Mouse (Mus musculus) granulocyte monocyte progenitor cell, adult 5-6 weeks (primary cell): ENCODE measurements at regions not wholly inside any gene's neighbourhood (a gene's known extent, or its start where the extent isn't known, plus 50 kb on each side); places are given as distances from the start of the nearest gene placed in this dataset.
"Not testable (repeated sequence)": the region's sequence is repeated elsewhere in the genome, so short reads cannot be mapped to it uniquely, and the experiment has no call there.

Source experiments
- ATAC-seq: replicated peaks from 2 replicates; pipeline ENCODE4 v1.8.0; 2016; ENCODE audit warnings: mild to moderate bottlenecking, moderate TSS enrichment, inconsistent platforms; ENCODE audit not compliant: poor library complexity, severe bottlenecking

DNA sequence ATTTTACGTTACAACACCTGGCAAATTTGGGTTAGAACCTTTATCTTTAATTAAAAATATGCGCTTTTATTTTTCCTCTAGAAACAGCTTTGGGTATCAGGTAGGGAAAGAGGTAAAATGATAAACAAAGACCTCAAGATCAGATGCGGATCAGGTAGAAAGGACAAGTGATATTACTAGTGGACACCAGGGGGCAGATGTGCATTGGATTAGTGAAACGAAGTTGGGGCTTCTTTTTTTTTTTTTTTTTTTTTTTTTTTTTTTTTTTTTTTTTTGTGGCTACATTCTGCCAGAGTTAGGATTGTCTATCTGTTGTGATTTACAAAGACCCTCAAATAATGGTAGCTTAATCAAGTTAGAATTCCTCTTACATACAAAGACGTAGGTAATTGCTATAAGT is 153.8 kb downstream of the Cd109 start:
- ATAC-seq = 0 out of 2 replicates have a peak, but pooled peaks have one; percentile 42

DNA sequence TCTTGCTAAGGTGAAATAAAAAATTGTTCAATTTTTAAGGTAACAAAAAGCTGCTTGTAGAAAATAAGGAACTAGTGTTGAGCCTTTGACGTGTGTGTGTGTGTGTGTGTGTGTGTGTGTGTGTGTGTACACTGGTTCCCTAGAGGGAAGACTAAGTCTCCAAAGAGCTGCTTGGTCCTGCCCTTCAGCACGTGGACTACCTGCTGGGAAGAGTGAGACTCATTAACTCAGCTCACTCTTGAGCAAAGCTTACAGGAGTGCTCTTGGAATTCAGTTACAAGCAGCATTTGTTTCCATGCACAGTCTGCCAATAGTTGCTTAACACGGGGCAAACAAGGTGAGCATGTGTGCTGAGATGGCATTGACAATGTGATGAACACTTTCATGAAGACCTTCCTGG is 158.6 kb downstream of the Cd109 start:
- ATAC-seq = no peak

DNA sequence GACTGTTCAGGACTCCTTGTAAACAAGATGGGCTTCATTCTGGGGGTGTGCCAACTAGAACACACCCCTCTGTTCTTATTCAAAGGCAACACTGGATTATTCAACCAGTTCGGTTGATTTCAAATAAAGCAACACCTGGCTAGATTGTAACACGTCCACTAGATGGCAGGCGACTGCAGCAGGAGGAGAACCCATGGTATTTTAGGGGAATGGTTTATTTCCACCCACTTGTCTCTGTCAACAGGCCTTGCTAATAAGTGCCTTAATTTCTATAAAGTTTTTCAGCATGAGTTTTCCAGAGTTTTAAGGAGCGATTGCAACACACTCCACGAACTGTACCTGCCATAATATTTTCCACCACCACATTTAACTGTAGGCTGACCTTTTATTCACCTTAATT is 160.1 kb downstream of the Cd109 start:
- ATAC-seq = peak; percentile 46; the same call in 1 of the 2 replicates

DNA sequence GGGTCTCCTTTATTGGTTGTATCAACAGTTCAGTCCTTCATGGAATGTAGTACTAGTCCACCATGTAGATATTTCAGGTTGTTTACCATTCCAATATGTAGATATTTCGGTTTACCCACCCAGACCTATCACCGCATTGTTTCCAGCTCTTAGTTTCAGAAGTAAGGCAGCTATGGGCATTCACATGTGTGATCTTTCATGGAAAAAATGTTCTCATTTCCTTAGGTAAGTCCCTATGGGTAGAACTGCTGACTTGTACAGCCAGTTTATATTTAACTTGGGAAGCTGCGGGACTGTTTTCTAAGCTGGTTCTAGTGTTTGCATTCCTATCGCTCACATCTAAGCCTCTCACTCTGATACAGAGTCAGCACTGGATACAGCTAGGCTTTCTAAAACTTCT is 165.2 kb downstream of the Cd109 start:
- ATAC-seq = no peak

DNA sequence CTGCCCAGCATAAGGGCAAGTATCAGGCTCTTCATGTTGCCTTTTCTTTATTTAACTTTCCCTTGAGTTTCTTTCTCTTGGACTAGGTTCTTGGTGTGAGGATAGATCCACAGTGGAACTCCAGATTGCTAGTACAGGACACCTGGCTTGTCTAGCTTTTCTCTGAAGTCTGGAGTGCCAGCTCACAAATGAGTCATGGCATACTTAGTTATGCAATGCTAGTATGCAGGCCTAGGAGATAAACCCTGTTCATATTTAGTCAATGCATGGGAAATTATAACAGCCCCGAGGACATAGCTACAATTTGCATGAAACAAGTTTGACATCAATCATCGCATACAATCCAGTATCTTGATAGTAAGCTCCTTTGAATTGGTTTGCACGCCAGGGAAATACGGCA is 167.0 kb downstream of the Cd109 start:
- no peak for ATAC-seq

DNA sequence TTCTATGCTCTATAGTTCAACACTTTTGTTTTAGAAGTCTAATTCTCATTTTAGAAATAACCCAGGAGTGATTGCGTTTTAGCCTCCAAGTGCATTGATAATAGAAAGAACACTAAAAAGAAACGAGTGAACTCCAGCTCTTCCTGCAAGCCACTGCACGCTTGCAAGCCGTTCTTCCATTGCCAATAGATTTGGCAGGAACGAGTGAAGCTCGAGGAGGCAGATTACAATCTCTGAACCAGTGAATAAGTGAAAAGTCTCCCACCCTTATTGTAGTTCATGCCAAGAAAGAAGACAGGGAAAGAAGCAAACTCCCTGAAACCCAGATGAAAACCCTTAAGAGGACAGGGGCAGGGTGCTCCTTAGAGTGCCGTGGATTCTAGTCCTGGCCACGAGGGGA is 167.5 kb downstream of the Cd109 start:
- no peak for ATAC-seq

DNA sequence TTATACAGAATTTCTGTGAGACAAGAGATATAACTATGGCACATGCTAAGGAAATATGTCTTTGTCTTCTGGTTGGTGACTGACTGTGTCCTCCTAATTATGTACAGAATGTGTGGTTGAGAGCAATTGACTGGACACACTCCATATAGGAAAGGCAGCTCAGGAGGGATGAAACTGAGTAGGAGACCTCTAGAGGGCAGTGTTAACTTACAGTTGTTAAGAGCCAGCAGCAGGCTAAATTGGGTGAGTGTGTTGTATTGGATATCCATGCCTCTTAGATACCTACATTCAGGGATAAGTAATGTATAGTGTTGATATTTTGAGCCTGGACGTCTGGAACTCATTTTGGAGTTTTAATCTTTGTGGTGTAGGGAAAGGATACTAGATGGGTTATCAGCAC is 172.5 kb downstream of the Cd109 start:
- peak; percentile 56; the same call in 1 of the 2 replicates for ATAC-seq

DNA sequence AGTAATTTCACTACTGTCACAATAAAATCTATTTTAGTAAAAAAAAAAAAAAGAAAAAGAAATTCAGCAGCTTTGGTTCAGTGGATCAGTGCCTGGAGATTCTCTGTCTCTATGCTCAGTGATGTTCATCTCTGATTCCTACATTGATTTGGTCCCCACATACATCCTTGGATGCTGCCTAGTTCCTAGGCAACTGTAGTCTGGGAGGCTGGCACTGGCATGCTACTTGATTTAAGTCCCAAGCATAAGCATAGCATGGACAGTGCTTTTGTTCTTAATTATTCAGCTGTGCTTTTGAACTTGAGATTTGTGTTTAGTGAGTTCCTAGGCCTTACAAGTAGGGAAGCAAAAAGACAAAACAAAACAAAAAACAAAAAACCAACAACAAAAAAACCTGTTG is 174.4 kb downstream of the Cd109 start:
- no peak for ATAC-seq

DNA sequence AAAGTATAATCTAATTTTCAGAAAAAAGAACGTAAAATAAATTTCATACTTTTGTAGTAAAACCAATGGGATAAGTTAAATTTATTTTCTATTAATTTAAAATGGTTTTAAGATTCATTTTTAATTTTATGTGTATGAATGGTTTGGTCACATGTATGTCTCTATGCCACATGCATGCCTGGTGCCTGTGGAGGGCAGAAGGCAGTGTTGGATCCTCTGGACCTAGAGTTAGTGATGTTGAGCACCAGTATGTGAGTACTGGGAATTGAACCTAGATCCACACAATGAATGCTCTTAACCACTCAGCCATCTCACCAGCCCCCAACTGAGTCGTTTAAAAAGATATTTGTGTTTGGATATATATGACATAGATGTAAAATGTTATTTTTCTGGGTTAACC is 174.8 kb downstream of the Cd109 start:
- no peak for ATAC-seq

DNA sequence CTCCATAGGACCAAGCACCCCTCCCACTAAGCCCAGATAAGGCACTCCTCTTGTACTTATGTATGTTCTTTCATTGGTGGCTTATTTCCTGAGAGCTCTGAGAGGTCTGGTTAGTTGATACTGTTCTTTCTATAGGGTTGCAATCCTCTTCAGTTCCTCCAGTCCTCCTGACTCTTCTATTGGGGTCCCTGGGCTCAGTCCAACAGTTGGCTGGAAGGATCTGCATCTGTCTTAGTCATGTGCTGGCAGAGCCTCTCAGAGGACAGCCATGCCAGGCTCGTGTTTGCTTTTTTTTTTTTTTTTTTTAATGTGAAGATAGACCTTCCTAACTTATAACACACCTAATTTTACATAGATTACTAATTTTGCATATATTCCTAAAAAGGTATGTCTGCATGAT is 180.5 kb downstream of the Cd109 start:
- no peak for ATAC-seq

DNA sequence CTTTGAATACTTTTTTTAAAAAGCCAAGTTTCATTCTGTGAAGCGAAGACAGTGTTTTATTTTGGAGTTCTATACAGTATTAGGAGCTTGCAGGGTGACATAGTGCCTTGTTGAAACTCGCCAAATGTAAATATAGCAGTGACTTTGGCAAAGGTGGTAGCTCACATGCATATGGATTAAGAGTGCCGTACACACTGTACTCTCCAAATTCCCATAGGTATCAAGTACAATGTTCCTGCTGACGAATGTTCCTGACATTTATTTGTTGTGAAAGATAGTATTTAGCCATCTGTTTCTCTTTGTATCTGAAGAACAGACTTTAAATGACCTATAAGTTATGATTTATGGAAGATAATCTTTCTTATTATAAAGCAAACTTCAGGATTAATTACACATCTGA is 201.9 kb downstream of the Cd109 start:
- no peak for ATAC-seq

DNA sequence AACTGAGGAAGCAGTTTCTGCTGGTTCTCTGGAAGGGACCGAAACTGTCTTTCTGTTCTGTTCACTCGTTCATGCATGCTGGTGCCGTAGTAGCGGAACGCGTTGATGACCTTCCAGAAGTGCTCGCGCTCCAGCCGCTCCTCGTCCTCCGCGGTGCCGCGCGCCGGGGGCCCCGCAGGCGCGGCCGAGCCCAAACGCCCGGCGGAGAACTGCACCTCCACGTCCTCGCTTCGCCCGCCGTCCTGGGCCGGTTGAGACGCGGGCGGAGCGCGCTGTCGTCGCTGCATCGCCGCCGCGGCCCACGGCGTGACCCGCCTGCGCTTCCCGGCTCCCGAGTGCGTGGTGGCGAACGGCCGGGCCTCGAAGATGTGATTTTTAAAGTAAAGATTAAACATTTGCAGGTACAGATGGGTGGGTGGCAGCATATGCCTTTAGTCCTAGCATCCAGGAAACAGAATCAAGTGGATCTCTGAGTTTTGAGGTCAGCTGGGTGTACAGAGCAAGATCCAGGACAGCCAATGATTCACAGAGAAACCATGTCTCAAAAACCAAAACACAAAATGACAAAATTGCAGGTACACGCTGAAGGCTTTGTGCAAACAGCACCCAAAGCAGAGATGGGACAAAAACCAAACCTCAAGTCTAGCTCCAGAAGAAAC is 206.3 kb downstream of the Cd109 start:
- ATAC-seq = peak; percentile 89

DNA sequence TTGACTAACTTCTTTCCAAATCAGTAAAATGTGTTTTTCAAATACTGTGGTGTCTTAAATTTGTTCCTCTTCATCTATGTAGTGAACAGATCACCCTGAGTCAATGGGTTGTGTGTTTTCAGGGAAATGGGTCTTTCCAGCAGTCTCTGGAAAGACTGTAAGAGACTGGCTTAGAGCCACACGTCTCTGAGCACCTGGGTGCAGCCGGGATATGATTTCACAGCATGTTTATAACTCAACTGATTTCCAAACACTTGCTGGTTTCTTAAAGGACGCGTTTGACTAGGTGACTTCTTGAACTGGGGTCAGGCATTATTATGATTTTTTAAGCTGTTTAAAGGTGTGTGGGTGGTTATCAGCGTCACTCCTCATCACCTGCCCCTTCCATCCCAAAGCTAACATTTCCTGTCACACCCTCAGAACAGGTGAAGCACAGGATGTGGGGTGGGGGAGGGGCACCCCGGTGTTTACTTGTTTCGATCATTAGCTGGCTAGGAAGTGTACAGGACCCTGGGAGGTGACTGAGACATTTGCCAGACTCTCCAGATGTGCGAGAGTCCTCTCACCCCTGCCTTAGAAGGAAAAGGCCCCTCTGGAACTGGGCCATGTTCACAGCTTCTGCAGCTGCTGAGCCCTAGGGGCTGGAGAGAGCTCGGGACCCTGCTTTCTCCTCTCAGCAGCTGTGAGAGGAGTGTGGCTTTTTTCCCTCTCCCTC is 229.8 kb downstream of the Cd109 start:
- no peak for ATAC-seq

DNA sequence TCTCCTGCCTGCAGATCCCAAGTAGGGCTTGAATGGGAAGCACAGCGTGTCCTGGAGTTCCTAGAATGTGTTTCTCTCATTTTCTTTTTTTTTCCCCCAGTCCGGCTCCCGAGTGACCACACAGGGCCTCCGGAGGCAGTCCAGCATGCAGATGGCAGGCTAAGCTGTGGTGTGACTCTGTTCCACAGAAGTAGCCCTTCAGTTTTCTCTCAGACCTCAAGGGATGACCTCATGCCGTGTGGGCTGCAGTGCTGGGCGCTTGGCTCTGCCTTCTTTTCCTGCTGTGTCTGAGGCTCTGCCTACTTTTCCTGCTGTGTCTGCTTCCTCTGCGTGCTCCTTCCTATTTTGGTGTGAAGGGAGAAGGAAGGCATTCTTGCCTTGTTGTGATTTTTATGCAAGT is 230.8 kb downstream of the Cd109 start:
- no peak for ATAC-seq

DNA sequence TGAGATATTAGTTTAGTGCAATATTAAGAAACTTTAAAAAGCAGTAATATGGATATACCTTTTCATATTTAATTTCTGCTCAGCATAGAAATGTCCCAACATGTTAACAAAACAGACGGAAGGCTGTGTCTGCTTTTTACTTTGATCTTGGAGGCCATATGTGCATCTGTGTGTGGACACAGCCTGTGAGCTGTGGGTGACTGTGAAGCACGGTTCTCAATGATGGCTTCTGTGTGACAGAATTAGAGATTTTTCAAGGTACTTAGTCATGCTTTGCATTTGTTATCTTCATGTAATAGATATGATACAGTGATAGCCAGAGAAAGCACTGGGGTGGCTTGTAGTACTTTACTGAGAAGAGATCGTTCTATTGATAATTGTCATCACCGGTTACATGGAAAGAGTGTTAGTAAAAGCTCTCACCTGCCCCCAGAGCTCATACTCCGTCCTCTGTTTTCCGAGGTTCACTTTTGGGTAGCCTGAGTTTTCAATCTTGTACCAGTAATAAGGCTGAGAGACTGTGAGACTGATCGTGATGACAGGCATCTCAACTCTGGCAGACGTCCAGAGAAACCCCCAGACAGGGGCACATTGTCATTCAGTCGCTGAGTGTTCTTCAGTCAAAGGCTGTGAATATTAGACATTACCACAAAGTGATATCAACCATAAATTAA is 232.7 kb downstream of the Cd109 start:
- ATAC-seq = no peak

DNA sequence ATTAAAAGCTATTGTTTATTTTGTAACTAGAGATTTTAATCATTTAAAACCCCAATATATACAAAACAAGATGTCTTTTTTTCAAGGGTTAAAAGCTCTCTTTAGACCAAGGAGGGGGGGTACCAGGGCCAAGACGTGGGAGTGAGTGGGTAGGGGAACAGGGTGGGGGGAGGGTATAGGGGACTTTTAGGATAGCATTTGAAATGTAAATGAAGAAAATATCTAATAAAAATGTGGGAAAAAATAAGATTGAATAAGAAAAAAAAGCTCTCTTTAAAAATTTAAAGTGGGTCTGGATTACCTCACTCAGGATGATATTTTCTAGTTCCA is 233.2 kb downstream of the Cd109 start:
- ATAC-seq = not testable (repeated sequence)

DNA sequence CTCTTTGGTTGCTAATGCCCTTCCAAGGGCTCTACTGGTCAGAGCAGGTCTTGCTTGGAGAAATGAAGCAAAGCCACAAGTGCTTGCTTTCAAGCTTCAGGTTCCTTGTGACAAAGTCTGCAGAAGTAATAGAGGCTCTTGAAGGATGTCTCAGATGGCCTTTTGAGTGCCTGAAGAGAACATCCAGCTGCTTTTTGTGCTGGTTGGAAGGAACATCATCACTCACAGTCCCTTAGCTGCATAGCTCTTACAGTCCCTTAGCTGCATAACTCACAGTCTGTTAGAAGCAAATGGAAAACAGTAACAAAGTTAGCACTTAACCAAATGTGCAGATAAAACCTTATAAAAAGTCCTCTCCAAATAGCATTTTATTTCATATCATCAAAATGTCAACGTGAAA is 241.6 kb downstream of the Cd109 start:
- ATAC-seq = no peak

DNA sequence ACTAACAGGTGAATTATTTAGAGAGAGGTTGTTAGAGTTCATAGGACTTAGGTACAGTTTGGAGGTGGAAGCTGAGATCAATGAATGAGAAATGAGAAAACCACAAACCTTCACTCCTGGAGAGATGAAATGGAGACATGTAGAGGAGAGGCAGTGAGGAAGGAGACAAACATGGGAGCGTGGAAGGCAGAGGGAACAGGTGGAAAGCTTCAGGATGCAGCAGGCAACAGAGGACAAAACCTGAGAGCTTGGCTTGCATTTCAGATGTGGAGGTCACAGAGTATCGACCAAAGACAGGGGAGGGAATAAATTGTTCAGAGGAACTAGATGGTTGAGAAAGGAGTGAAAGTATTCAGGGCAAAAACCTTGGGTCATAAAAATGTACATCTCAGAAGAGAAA is 244.6 kb downstream of the Cd109 start:
- no peak for ATAC-seq

DNA sequence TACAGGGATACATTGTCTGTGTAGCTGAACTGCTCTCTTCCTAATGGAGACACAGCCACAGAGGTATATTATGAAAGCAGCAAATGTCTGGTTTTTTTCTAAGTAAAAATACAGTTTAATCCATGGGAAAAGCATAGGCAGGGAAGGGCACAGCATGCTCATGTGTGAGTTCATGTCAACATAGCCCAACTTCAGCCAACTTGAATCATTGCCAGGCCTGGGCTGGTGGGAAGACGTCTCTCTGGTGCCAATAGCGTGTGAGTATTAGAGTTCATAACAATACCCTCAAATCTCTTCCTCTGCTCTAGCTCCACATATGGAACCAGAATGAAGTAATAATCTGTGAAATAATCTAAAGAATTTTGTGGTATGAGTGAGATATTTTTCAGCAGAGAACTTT is 257.2 kb downstream of the Cd109 start:
- no peak for ATAC-seq

DNA sequence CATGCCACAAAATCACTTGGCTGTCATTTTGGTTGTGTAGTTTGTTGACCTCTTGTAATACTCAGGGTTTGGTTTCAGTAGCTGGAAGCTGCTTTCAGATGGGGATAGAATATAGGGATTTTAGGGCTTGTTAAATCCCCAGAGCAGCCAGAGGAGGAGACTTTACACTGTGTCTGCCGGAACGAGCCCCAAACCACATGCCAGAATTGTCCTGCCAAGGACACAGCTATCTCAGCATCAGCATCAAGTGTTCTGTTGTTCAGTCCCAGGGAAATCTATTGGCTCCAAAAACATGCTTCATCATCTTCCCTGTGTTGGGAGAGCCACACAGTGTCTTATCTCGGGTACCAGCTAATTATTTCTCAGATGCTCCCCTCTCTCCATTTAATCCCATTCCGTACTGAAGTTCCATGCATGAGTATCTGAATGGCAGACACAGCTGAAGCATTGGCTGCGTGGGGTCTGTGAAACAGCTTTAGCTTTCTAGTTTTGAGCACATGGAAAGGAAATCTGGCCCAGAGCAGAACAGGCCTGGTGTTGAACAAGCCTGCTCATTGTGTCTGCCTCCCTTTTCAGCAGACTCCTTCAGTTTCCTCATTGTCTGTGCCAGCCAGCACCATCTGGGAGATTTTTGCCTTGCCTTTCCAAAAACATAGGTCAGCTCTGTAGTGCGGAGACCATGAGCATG is 264.8 kb downstream of the Cd109 start:
- ATAC-seq = no peak

DNA sequence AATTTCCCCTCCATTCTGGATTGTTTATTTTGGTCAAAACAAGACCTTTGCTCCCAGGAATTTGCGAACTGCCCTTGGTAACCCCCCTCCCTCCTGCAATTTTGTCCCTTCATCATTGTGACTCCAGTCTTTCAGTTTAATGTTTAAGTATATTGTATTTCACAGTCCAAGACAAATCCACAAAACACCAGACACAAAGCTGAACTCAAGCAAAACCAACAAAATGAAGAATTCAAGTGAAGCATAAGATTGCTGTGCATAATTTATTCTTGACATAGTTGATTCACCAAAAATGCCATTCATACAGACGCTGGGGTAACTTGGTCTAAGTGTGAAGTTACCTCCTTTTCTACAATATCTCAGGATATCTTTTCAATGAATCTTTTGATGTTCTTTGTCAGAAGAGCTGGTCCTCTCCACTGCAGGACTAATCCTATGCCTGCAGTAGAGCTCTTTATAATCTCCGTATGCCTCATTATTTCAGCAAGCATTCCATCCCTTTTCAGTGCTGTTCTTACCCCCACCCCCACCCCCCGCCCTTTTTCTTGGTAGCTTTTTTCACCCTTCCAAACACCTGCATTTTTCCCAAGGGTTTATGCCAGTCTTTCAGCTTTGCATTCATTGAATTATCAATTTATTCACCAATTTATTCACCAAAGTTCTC is 265.4 kb downstream of the Cd109 start:
- no peak for ATAC-seq
